Mouse (Mus musculus): ENCODE measurements around the gene Hmga1. TPM values are rescaled to one million over a fixed set of nuclear protein-coding genes. Genes with fewer than 3 reads are reported as not detected.

The Hmga1 gene
- total RNA-seq, 2 experiments from 2014 or later = 41.2 to 45.0 TPM

DNA sequence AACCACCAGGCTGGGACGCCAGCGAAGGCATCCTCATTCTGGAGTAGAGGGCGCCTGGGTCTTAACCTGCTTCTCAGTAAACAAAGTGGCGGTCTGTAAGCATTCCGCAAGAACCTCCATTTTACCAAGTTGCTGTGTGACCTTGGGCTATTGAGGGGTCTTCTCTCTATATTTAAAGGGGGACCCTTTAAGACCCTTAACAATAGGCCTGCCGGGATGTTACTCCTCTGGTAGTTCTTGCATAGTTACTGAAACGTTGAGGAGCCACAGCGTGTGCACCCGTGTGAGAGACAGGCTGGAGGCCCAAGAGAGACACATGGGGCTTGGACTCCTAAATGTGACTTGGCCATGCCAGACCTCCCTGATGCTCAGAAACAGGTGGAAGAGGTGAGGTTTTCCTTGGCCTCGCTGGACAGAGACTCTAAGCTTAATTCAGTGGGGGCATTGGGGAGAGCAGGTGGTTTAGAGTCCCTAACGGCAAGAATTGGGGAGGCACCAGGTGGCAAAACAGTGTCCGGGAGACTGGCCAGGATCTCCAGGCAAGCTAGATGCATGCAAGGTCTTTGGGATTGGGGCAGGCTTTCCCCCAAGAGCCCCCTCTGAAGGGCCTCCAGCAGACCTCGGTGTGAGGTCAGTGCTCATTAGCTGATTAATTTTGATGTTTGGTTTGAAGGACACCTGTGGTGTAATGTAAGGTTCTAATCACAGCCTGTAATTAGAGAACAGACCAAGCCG is 1.8 kb downstream of the Hmga1 start:
- DNase-seq = no peak
- intact Hi-C loops (cut with DNase I) = no loop called here

- intact Hi-C loops (cut with DNase I) = no loop called here
- DNase-seq = no peak
Measured at GRCm38 (mm10) chr17:27558845-27559244, 2.5 kb downstream of the Hmga1 start.

- intact Hi-C loops (cut with DNase I) = no loop called here
- no peak for DNase-seq
Measured at GRCm38 (mm10) chr17:27559596-27559995, 3.3 kb downstream of the Hmga1 start.

DNA sequence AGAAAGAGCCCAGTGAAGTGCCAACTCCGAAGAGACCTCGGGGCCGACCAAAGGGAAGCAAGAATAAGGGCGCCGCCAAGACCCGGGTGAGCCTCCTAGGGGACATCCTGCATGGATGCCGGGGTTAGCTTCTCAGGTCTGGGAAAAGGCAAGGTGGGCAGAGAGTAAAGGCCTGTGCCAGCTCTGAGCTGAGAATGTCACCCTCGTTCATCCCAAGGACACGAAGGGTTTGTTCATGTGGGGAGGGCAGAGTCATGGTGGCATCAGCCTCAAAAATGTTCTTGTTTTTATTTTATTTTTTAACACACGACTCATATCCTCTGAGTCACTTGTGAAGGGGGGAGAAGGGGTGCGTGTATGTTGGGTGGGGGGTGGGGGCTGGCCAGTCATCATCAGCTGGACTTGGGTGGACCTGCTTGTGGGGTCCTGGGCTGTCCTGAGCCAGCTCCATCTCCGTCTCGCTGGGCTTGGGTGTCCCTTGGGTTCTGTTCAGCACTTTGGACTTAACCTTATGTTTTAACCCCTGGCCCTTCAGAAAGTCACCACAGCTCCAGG is 4.7 kb downstream of the Hmga1 start:
- intact Hi-C loops (cut with DNase I) = loop anchor here (10.0 kb wide), 1 partner anchor 204 kb away; no protein-coding TSS in a partner anchor
- DNase-seq = no peak

DNA sequence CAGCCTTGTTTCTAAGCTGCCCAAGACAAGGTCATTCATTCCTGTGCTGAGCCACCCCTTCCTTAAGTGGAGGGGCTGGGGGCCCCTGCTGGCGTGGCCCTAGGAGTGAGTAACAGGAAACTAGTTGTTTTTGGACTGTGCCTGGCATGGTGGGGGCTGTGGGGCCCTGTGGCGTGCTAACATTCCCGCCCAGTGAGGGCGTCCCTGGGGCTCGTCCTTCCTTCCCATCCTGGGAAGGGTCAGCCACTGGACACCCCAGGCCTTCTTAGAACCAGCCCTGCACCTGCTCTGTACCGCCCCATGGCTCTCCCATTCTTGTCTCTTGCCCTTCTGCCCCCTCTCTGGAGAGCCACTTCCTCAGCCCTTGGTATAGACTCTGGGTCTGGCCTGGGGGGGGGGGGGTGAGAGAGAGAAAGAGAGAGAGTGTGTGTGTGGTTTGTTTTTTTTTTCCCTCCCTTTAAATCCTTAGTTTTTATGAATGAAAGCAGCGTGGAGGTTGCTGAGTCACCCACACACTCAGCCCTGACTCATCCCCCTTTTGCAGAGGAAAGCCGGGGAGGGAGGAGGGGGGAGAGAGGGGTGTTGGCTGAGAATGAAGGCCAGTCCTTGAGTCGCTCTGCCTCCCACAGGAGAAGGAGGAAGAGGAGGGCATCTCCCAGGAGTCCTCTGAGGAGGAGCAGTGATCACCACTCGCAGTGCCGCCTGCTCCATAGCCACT is 5.7 kb downstream of the Hmga1 start:
- intact Hi-C loops (cut with DNase I) = loop anchor here (10.0 kb wide), 1 partner anchor 203 kb away; no protein-coding TSS in a partner anchor
- DNase-seq = no peak

DNA sequence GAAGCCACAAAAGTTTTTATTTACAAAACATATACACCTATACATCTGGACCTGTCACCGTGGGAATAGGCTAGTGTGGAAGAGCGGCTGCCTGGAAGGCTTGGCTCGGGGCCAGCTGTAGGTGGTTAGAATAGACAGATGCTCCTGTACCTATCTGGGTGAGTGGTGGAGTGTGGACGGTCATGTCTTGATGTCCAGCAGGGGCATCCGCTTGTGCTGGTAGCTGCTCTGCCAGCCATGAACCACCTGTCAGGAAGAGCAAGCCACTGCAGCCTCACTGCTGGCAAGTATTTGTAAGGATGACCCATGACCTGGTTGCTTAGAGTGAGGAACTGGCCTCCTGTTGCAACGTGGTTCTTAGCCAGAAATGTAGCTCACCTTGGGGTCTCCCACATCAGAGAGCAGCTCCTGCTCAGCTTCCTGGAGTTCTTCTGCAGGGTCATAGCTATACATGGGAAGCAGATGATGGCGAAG is 7.5 kb downstream of the Hmga1 start:
- intact Hi-C loops (cut with DNase I) = loop anchor here (10.0 kb wide), 1 partner anchor 201 kb away; no protein-coding TSS in a partner anchor
- no peak for DNase-seq

DNA sequence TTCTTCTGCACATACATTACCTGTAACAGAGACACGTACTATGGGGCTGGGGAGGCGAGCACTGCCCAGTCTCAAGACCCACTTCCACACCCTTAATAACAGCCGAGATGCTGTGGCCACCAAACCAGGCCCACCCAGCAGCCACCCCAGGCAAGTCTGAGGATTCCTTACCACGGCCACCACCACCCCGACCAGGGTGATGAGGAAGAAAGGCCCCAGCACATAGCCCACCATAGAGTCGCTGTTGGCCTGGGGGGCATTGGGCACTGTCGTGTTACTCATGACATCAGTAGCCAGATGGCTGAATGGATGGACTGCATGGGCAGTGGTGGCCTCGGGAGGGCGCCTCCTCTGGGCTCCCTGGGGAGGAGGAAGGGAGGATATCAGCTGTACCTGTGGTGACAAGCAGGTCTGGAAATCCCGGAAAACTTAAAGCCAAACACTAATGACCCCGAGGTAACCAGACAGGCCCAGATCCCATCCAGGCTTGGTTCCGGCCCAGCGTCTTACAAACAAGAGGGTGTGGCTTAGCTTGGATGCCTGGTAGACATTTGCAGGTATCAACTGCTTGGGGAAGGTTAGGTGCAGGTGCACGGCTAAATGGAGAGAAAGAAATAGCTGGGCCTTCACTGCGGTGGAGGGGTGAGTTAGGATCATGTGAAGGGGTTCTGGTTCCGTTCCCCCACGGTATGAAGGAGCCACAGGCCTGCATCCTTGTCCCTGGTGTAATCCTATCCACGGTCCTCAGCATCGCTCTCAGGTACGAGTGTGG is 8.3 kb downstream of the Hmga1 start:
- DNase-seq = no peak
- intact Hi-C loops (cut with DNase I) = loop anchor here (1.0 to 10.0 kb wide), 2 partner anchors 65 to 200 kb away; no protein-coding TSS in a partner anchor

GRCm38 (mm10) chr17:27565163-27565941 is 9.1 kb downstream of the Hmga1 start, which contains the start of gene AI413582:
TSS of gene AI413582 (minus strand) at chr17:27565756.
- intact Hi-C loops (cut with DNase I) = loop anchor here (1.0 to 10.0 kb wide), 2 partner anchors 64 to 199 kb away; no protein-coding TSS in a partner anchor
- DNase-seq = peak; percentile 97 to 98

GRCm38 (mm10) chr17:27565942-27566267 is 9.6 kb downstream of the Hmga1 start:
- DNase-seq = no peak
- intact Hi-C loops (cut with DNase I) = loop anchor here (1.0 to 10.0 kb wide), 2 partner anchors 63 to 199 kb away; no protein-coding TSS in a partner anchor

GRCm38 (mm10) chr17:27568228-27568627 is 11.9 kb downstream of the Hmga1 start:
- DNase-seq = no peak
- intact Hi-C loops (cut with DNase I) = loop anchor here (10.0 kb wide), 1 partner anchor 197 kb away; no protein-coding TSS in a partner anchor

- intact Hi-C loops (cut with DNase I) = no loop called here
- DNase-seq = no peak
Measured at GRCm38 (mm10) chr17:27571315-27571714, 15.0 kb downstream of the Hmga1 start.

DNA sequence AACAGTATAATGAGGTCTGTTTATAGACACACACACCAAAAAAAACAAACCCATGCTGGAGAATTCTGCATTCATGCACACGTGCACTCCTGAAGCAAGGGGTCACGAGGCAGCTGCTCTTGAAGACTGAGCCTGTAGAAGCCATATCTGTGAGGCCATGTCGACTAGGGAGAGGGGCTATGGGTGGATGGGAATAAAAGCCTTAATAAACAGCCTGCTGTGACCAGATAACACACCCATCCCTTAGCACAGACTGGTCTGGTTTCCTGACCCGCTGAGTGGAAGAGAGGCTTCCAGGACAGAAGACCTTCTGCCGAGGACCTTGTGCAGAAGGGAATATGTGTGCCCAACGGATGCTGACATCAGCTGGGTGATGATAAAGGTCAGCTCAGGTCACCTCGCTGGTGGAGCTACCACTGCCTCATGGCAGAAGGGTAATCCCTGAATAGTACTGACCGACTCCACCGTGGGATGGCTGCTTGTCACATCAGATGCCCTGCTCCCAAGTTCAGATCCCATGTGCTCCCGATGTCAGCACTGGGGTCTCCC is 17.5 kb downstream of the Hmga1 start:
- no peak for DNase-seq
- intact Hi-C loops (cut with DNase I) = loop anchor here (2.0 kb wide), 1 partner anchor 23 kb away; no protein-coding TSS in a partner anchor

DNA sequence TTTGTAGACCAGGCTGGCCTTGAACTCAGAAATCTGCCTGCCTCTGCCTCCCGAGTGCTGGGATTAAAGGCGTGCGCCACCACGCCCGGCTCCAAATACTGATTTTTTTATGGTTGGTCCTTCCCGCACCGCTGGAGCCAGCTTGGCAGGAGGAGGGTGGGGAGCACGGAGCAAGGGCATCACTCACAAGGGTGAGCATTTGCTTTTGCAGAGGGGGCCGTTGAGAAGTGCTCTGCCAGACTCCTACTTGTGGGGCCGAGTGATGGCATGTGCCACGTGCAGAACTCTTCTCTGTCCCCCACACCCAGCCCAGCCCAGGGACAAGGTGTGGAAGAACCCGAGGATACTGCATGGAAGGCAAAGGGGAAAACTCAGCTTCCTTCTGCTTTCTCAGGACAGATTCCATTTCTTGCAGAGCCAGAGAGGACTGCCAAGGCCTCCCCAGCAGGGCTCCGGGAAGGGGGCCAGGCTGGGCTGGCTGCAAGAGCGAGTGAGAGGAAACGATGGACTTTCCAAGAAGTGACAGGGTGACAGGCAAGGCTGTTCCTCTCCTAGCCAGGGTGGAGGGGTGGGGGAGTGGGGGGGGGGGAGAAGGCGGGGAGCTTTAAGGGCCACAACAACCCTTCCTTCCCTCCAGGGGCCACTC is 18.3 kb downstream of the Hmga1 start:
- peak; percentile 81 to 82 for DNase-seq
- intact Hi-C loops (cut with DNase I) = loop anchor here (2.0 kb wide), 1 partner anchor 22 kb away; no protein-coding TSS in a partner anchor

- DNase-seq = no peak
- intact Hi-C loops (cut with DNase I) = loop anchor here (2.0 kb wide), 1 partner anchor 22 kb away; no protein-coding TSS in a partner anchor
Measured at GRCm38 (mm10) chr17:27575116-27575776, 18.9 kb downstream of the Hmga1 start.

DNA sequence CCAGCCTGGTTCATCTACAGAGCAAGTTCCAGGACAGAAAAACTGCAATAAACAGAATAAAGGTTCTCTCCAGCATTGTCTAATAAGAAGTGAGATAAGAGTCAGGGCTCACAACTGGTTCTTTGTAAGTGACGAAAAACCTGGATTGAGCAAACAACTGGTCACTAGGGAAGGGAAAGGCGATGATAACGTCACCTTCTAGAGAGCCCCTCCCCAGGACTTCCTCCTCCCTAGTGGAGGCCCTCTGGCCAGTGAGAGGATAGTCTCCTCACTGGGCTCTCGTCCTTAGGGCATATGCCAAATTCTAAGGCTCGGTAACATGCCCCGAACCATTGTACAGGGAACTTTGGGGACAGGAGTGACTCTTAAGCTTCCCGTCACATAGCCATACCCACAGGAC is 19.8 kb downstream of the Hmga1 start:
- intact Hi-C loops (cut with DNase I) = no loop called here
- DNase-seq = no peak

DNA sequence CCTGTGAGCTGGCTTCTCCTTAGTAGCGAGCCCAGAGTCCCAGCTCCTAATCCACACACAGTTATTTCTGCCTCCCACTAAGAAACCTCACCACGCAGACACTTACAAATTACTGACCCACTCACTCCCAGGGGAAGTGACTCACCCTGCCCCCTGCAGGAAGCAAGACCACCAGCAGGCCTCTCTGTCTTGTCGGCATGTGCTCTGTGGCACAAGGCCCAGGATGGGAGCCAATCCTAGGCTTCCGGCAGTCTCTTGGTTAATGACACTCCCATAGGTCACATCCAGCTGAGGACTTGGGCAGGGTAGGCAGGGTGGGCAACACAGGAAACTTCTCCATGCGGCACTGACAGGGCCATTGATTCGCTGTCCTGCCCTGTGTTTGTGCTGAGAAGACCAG is 21.2 kb downstream of the Hmga1 start:
- intact Hi-C loops (cut with DNase I) = no loop called here
- no peak for DNase-seq

GRCm38 (mm10) chr17:27578487-27578886 is 22.2 kb downstream of the Hmga1 start:
- no peak for DNase-seq
- intact Hi-C loops (cut with DNase I) = no loop called here

- DNase-seq = no peak
- intact Hi-C loops (cut with DNase I) = no loop called here
Measured at GRCm38 (mm10) chr17:27579816-27580215, 23.5 kb downstream of the Hmga1 start.
